Mouse (Mus musculus): ENCODE results near the gene Mmp10. TPM values are rescaled to one million over a fixed set of nuclear protein-coding genes. Genes with fewer than 3 reads are reported as not detected.

Gene Mmp10
- not detected in 2 replicates for polyA plus RNA-seq (2015; fragmentation: Nextera tagmentation; extraction: Ambion mirVana)

DNA sequence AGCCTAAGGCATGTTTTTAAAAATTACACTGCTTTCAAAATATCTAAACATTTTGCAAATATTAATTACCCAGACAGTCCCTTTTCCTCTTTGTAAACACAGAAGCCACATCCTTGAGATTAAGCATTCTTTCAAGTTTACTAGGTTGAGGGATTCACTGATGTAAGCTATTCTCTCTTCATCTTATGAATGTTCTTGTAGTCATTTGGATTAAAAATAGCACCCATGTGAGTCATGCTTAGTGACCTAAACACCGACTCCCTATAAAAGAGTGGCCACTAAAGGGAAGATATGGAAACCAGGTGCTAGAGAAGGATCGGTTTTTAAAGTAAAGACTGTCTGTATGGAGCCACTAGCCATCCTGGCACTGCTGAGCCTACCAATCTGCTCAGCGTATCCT lies at the start of gene Mmp10:
Gene Mmp10 (plus strand): TSS at position 302 of the 400 bp plus-strand sequence.
- no peak for ATAC-seq (ENCODE audit: low read depth)
- WGBS (ENCODE audit: insufficient replicate concordance): 69% methylated on average over 3 of the region's 3 CpGs
- no peaks in the 10 kb centered on the region for H3K4me1 ChIP-seq (replicated peaks)

DNA sequence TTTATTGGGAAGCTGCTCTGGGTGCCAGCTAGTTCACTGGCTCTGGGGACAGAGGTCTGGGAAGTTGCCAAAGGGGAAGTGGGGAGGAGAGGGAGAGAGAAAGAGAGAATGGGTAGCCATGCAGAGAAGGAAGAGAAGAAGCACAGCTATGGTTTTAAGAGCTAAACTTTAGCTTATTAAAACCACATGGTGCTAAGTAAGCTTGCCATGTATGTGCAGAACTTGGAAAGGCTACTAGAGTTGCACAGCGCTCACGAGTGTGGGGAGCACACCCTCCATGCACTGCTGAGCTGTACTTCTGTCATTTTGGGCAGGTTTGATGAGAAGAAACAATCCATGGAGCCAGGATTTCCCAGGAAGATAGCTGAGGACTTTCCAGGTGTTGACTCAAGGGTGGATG lies 48.9 kb upstream of the Mmp10 start:
- no peaks in the 10 kb centered on the region for H3K27me3 ChIP-seq
- H3K4me1 ChIP-seq (replicated peaks): no peaks in the 10 kb centered on the region
- WGBS (ENCODE audit: insufficient replicate concordance): 47% methylated on average over 2 of the region's 2 CpGs
- no peak for ATAC-seq (ENCODE audit: low read depth)
- no peak for DNase-seq
- H3K27ac ChIP-seq: no peak overlapping the region
- H3K36me3 ChIP-seq: no peaks in the 10 kb centered on the region
- no peak overlapping the region for H3K4me2 ChIP-seq
- H3K9ac ChIP-seq: no peak overlapping the region
- H3K9me3 ChIP-seq (replicated peaks): no peaks in the 10 kb centered on the region
- H3K4me3 ChIP-seq (replicated peaks): no peak overlapping the region

More for the DNA sequence above, at the start of gene Mmp10:
- Histone ChIP-seq H3K9ac (no peak within 1 kb of the TSS), H3K9me3 (replicated peaks) (no peaks in the 10 kb centered on the region), H3K27me3 (no peaks in the 10 kb centered on the region), H3K4me2 (no peak within 1 kb of the TSS), H3K36me3 (no peaks in the 10 kb centered on the region), H3K27ac (no peak within 1 kb of the TSS), H3K4me3 (replicated peaks) (no peak within 1 kb of the TSS)
- DNase-seq: no peak

DNA sequence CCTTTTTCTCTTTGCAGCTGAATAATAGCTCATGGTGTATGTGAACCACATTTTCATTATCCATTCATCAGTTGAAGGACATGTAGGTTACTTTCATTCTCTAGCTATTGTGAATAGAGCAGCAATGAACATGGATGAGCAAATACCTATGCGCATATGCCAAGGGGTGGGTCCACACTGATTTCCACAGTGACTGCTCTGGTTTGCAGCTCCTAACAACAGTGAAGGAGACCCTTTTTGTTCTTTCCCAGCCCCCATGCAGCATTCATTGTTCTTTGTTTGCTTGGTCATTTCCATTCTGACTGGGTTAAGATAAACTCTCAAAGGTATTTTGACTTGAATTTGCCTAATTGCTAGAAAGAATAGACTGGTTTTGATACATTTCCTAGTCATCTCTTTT lies 31.9 kb upstream of the Mmp10 start:
- no peak overlapping the region for H3K9ac ChIP-seq
- no peak overlapping the region for H3K4me2 ChIP-seq
- DNase-seq (no peak), ATAC-seq (ENCODE audit: low read depth) (no peak)
- no peaks in the 10 kb centered on the region for H3K9me3 ChIP-seq (replicated peaks)
- no peaks in the 10 kb centered on the region for H3K27me3 ChIP-seq
- H3K4me1 ChIP-seq (replicated peaks): no peaks in the 10 kb centered on the region
- no peak overlapping the region for H3K4me3 ChIP-seq (replicated peaks)
- H3K27ac ChIP-seq: no peak overlapping the region
- 84% methylated on average over 1 of the region's 1 CpGs for WGBS (ENCODE audit: insufficient replicate concordance)
- no peaks in the 10 kb centered on the region for H3K36me3 ChIP-seq

DNA sequence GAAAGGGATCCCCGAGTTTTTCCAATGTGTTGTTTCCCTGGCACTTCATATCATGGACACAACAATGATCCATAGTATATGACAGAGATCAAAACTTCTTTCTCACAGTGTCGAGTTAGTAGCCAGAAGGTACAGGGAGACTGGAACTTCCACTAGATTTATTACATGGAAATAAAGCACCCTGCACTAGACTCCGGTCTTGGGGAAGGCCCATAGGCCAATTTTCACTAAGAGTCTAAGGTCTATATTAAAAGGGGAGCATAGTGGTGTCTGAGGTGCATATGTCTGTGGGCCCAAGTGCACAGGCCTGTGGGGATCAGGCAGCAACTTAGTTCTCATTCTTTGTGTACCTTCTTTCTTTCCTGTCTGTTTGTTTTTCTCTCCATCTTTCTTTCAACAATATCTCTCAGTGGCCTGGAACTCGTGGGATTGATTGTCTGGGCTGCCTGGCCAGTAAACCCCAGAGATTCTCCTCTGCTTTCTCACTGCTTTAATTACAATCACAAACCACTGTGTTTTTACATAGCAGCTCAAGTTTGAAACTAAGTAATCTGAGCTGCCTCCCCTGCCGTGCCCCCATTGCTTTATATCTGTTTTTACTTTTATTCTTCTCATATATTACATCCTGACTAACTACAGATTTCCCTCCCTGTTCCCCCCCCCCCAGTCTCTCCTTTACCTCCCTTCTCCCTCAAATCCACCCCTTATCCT lies 18.3 kb upstream of the Mmp10 start:
- Histone ChIP-seq H3K4me3 (replicated peaks) (no peak overlapping the region), H3K4me2 (no peak overlapping the region), H3K36me3 (no peaks in the 10 kb centered on the region), H3K27ac (no peak overlapping the region), H3K9ac (no peak overlapping the region), H3K9me3 (replicated peaks) (no peaks in the 10 kb centered on the region), H3K4me1 (replicated peaks) (no peaks in the 10 kb centered on the region), H3K27me3 (no peaks in the 10 kb centered on the region)
- DNase-seq: no peak
- 50% methylated on average over 5 of the region's 5 CpGs for WGBS (ENCODE audit: insufficient replicate concordance)
- ATAC-seq (ENCODE audit: low read depth): no peak

DNA sequence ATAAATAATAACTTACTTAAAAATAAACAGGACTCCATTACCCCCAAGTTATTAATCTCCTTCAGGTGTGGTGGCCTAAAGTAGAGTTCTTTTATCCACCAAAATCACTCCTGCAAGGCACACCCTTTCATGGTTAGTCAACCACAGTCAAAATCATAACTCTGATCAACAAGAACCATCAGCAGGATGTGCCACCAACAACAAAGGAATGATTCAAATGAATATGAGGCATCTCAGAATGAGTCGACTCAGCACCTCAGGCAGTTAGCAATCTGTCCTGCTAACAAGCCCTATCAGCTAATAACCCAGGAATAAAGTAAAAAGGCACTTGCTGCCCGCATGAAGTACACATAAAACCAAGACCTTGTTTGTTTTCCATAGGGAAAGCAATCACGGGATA lies 1.0 kb upstream of the Mmp10 start:
- WGBS (ENCODE audit: insufficient replicate concordance): 62% methylated on average over 3 of the region's 3 CpGs
- no peaks in the 10 kb centered on the region for H3K36me3 ChIP-seq
- no peak overlapping the region for H3K27ac ChIP-seq
- H3K4me3 ChIP-seq (replicated peaks): no peak overlapping the region
- ATAC-seq (ENCODE audit: low read depth) (no peak), DNase-seq (no peak)
- H3K9ac ChIP-seq: no peak overlapping the region
- H3K4me2 ChIP-seq: no peak overlapping the region
- H3K9me3 ChIP-seq (replicated peaks): no peaks in the 10 kb centered on the region
- H3K4me1 ChIP-seq (replicated peaks): no peaks in the 10 kb centered on the region
- H3K27me3 ChIP-seq: no peaks in the 10 kb centered on the region

DNA sequence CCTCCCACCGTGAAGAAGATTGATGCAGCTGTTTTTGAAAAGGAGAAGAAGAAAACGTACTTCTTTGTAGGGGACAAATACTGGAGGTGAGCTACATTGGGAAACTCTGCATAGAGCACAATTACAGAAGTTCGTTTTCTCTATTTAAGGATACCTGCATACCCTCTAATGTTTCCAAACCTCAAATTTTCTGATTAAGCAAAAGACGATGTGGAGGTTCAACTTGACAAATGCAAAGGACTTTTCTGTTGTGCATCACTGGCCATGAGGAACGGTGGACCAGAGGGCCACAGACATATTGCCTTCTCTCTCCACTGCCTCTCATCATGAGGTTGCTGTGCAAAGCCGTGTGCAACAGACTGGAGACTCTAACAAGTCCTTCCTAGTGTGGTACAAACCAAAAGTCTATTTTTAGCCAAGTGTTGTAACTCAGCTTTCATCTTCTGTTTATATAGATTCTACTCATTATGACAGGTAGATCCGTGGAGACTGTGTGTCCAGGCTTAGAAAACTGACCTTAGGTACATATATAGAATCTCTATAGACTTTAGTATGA lies 5.2 kb downstream of the Mmp10 start:
- ATAC-seq (ENCODE audit: low read depth) (no peak), DNase-seq (no peak)
- Histone ChIP-seq H3K4me2 (no peak overlapping the region), H3K4me1 (replicated peaks) (no peaks in the 10 kb centered on the region), H3K27me3 (no peaks in the 10 kb centered on the region), H3K9me3 (replicated peaks) (no peaks in the 10 kb centered on the region), H3K4me3 (replicated peaks) (no peak overlapping the region), H3K27ac (no peak overlapping the region), H3K36me3 (no peaks in the 10 kb centered on the region), H3K9ac (no peak overlapping the region)
- WGBS (ENCODE audit: insufficient replicate concordance): 51% methylated on average over 7 of the region's 7 CpGs

DNA sequence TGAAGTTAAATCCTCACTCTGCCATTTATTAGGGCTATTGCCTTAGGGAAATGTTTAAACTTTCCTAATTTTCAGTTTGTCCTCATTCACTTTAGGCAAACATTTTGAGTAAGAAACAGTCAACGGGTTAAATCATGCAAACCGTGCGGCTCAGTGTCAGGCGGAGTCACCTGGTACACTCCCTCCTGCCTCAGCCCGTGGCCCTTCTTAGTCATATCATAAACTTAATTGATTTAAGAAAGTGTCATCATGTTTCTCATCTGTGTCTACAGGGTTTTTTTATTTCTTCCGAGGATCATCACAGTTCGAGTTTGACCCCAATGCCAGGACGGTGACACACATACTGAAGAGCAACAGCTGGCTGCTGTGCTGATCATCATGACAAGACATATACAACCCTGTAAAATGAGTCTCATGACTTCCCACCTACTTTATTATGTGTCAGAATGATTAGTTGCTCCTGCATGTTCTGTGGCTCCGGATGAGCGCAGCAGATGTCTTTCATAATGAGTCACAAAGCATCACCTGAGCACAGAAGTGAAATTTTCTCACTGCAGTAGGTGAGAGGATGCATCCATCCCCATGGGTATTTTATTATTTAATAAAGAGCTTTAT lies 7.6 kb downstream of the Mmp10 start:
- Histone ChIP-seq H3K4me1 (replicated peaks) (no peaks in the 10 kb centered on the region), H3K4me2 (no peak overlapping the region), H3K27me3 (no peaks in the 10 kb centered on the region), H3K9me3 (replicated peaks) (no peaks in the 10 kb centered on the region), H3K27ac (no peak overlapping the region), H3K36me3 (no peaks in the 10 kb centered on the region), H3K4me3 (replicated peaks) (no peak overlapping the region), H3K9ac (no peak overlapping the region)
- DNase-seq (no peak), ATAC-seq (ENCODE audit: low read depth) (no peak)
- 78% methylated on average over 10 of the region's 10 CpGs for WGBS (ENCODE audit: insufficient replicate concordance)

DNA sequence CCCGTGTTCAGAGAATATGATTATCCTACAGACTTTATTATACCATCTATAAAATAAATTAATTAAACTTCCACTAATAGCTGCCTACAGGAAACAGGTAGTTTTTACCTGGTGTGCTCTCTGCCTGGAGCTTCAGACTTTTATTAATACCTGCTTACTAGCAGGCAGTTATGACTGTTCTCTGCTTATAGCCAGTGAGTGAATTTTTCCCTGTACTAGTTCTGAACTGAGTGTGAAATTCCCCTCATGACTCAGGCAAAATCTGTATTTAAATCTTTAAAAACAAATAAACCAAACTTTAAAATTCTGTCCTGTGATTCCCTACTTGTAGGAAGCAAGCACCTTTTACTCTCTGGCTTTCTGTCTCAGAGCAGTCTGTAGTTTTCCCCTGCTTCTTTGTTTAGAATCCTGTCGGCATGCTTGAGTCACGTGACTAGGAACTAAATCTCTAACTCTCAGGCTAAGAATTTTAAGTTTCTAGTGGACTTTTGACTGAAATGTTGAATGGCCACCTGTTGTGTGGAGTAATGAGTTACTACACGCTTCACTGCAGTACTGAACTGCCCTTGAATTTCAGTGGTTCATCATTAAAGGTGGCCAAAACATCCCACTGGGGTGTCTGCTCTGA lies 15.9 kb downstream of the Mmp10 start:
- WGBS (ENCODE audit: insufficient replicate concordance): 59% methylated on average over 4 of the region's 4 CpGs
- no peak for DNase-seq

DNA sequence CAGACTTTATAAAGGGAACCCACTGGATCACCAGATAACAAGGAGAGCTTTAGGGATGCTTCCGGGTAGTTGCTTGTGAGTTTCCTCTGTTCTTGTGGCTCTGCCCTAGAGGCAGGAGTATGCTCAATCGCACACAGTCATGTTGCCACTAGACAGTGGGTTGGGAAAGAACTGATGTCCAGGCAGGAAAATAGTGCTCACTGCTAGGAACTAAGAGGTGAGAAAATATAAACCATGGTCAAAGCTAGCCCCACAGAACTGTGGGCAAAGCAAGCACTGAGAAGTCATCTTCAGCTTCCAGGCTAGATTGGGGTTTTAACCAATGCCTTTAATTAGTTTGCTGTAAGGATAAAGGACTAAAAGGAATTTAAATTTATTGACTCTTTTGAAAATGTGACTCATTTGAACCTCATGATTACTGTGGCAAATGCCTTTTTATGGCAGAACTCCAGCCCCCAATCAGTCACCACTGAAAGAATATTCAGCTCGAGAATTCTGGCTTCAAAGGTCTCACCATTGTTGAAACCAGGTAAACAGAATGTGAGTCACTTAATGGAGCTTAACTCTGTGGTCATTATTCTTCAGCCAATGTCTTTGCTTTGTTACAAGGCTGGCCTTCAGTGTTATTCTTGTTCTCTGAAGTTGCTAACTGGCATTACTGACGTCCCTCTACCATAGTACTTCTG lies 24.2 kb downstream of the Mmp10 start:
- ATAC-seq (ENCODE audit: low read depth): no peak

More for the DNA sequence above, 15.9 kb downstream of the Mmp10 start:
- Histone ChIP-seq H3K4me3 (replicated peaks) (no peak overlapping the region), H3K4me1 (replicated peaks) (no peaks in the 10 kb centered on the region), H3K27me3 (no peaks in the 10 kb centered on the region), H3K27ac (no peak overlapping the region), H3K36me3 (no peaks in the 10 kb centered on the region), H3K4me2 (no peak overlapping the region), H3K9ac (no peak overlapping the region), H3K9me3 (replicated peaks) (no peaks in the 10 kb centered on the region)
- no peak for ATAC-seq (ENCODE audit: low read depth)

DNA sequence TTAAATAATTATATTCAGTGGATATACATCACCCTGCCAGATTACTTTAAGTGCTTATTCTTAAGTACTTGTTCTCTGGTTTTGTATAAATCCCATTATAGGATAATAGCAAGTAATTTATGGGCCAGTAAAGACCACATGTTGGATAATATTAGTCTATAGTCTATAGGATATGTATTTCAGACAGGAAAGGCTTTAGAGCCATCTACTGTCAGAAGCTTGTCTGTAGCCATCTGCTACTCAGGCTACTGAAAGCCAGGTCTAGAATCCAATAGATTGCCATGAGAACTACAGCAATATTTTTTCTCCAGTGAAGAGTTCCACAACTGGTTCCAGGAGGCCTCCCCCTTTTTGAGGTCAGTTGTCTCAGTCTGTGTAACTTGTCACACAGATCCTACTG lies 40.6 kb downstream of the Mmp10 start:
- H3K4me3 ChIP-seq (replicated peaks): no peak overlapping the region
- H3K36me3 ChIP-seq: no peaks in the 10 kb centered on the region
- ATAC-seq (ENCODE audit: low read depth) (no peak), DNase-seq (no peak)
- no peaks in the 10 kb centered on the region for H3K27me3 ChIP-seq
- no peak overlapping the region for H3K9ac ChIP-seq
- H3K4me2 ChIP-seq: no peak overlapping the region
- no peak overlapping the region for H3K27ac ChIP-seq
- no peaks in the 10 kb centered on the region for H3K4me1 ChIP-seq (replicated peaks)
- H3K9me3 ChIP-seq (replicated peaks): no peaks in the 10 kb centered on the region

More for the DNA sequence above, 24.2 kb downstream of the Mmp10 start:
- 48% methylated on average over 4 of the region's 4 CpGs for WGBS (ENCODE audit: insufficient replicate concordance)
- no peaks in the 10 kb centered on the region for H3K27me3 ChIP-seq
- no peaks in the 10 kb centered on the region for H3K9me3 ChIP-seq (replicated peaks)
- H3K27ac ChIP-seq: no peak overlapping the region
- H3K9ac ChIP-seq: no peak overlapping the region
- H3K4me1 ChIP-seq (replicated peaks): no peaks in the 10 kb centered on the region
- H3K36me3 ChIP-seq: no peaks in the 10 kb centered on the region
- no peak overlapping the region for H3K4me3 ChIP-seq (replicated peaks)
- no peak overlapping the region for H3K4me2 ChIP-seq
- no peak for DNase-seq

DNA sequence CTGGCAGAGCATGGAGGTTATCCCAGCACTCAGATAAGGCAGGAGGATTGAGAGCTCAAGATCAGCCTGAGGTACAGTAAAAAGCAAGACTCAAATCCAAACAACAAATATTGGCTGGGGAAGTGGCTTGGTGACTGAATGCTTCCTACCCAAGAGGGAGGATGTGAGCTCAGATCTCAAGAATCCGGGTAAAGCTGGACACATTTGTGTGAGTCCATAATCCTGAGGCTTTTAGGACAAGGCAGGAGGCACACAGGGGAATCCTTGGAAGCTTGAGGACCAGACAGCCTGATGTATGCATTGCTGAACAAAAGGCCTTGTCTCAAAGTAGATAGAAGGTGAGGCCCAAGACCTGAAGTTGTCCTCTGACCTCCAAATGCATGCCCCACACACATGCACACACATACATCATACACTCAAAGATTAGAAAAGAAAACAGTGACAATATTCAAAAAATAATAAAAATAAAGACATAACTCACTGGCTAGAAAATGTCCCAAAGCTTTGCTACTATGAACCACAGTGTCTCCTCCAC lies 42.8 kb downstream of the Mmp10 start:
- H3K27ac ChIP-seq: no peak overlapping the region
- 11% methylated on average over 1 of the region's 1 CpGs for WGBS (ENCODE audit: insufficient replicate concordance)

More for the DNA sequence above, 42.8 kb downstream of the Mmp10 start:
- Histone ChIP-seq H3K4me1 (replicated peaks) (no peaks in the 10 kb centered on the region), H3K27me3 (no peaks in the 10 kb centered on the region), H3K4me2 (no peak overlapping the region), H3K9me3 (replicated peaks) (no peaks in the 10 kb centered on the region), H3K36me3 (no peaks in the 10 kb centered on the region), H3K9ac (no peak overlapping the region), H3K4me3 (replicated peaks) (no peak overlapping the region)
- no peak for ATAC-seq (ENCODE audit: low read depth)
- DNase-seq: no peak
